Mouse (Mus musculus): Measurements from ENCODE around the gene Zfp641.

DNA sequence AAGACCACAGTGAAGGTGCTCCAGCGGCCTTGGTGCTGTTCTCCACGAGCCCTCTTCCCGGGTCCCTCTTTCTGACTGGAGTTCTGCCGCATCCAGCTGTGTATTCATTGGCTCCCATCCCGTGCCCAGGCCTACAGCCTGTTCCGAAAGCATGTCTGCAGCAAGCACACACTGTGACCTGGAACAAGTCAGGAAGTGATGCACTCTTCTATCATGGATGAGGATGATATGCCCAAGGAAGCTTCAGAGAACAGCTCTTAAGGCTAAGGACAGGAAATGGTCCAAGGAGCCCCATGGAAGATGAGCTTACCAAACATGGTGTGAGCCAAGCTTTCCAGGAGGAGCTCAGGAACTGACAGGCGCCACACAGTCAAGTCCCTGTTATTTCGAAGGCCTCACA is 2.3 kb downstream of the Zfp641 start:
- no peak for TF ChIP-seq GATA1 (IDR thresholded peaks at IDR 0.05; ENCODE audit: borderline replicate concordance, low read length)
- no peak for TF ChIP-seq FLI1 (IDR thresholded peaks at IDR 0.05; ENCODE audit: low read length)

Measured in megakaryocyte, embryonic 14.5 days (primary cell).